Mouse (Mus musculus) cerebellum, adult 2 months (tissue): ENCODE results near the gene Kif4.

Experiments
- CTCF ChIP-seq: fragments of 200-500 bp; IDR thresholded peaks from 2 replicates; pipeline ENCODE4 v1.5.1; 2011; ENCODE audit warnings: low read depth, mild to moderate bottlenecking, control low read depth, low read length, moderate library complexity, borderline replicate concordance; ENCODE audit not compliant: insufficient read depth
- POLR2A ChIP-seq: fragments of 200-500 bp; IDR thresholded peaks from 2 replicates; pipeline ENCODE4 v1.6.1; 2011; ENCODE audit warnings: low read length, control low read depth, borderline replicate concordance; ENCODE audit not compliant: insufficient read depth

- TF ChIP-seq CTCF: no peak
- TF ChIP-seq POLR2A: no peak
Observed at GRCm38 (mm10) chrX:100688033-100688370, 62.5 kb downstream of the Kif4 start.
